Mouse (Mus musculus) T-helper 17 cell (primary cell): ENCODE measurements around the gene S100a3.

Source experiments
- in situ Hi-C, 2 experiments: fragments of 300-600 bp; cut with MboI, MseI; formaldehyde crosslinking; loops; 1 replicate in 1 of 2; 2 replicates in 1 of 2; pipeline ENCODE4 v1.15.1; 2025; ENCODE audit warnings: high pct_unique_total_duplicates in 2 of 2

S100a3 gene

DNA sequence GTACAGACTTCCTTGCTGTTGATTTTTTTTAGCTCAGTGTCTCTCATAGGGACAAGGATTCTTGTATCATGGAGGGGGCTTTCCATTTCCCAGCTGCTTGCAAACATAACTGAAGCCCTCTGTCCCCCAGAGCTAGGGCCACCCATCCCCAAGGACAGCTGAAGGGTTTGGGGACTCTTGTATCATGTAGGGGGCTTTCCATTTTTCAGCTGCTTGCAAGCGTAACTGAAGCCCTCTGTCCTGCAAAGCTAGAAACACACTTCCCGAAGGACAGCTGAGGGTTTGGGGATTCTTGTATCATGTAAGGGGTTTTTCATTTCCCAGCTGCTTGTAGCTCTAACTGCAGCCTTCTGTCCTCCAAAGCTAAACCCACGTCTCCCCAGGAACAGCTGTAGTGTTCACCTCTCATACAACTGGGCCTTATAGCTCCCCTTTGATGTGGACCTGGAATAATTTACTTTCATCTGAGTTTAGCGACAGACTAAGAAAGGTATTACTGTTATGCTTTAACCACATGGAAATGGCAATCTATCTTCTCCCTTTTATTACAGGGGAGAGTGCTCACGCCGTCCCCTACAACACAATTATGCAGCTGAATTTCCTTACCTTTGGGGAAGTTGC is at the start of gene S100a3:
TSS of gene S100a3 (plus strand) at position 571 of the 621 bp plus-strand sequence.
- in situ Hi-C loops = no loop called here

DNA sequence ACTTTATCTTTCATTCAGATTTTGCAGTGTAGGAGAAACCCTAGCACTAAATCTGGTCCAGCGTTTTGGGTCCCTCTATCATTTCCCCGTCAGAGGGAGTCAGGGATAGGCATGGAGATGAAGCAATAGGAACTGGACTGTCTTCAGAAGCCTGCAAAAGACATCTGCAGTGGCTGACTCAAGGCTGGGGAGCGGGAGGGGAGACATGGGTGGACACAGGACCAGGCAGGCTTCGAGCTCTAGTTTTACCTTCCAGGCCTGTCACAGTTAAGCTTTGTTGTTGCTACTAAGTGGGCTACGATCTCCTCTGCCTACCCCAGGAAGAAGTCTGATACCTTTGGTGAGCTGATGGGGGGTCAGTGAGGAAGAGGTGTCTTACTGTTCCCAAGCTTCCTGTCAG is 48.1 kb upstream of the S100a3 start:
- in situ Hi-C loops = no loop called here

DNA sequence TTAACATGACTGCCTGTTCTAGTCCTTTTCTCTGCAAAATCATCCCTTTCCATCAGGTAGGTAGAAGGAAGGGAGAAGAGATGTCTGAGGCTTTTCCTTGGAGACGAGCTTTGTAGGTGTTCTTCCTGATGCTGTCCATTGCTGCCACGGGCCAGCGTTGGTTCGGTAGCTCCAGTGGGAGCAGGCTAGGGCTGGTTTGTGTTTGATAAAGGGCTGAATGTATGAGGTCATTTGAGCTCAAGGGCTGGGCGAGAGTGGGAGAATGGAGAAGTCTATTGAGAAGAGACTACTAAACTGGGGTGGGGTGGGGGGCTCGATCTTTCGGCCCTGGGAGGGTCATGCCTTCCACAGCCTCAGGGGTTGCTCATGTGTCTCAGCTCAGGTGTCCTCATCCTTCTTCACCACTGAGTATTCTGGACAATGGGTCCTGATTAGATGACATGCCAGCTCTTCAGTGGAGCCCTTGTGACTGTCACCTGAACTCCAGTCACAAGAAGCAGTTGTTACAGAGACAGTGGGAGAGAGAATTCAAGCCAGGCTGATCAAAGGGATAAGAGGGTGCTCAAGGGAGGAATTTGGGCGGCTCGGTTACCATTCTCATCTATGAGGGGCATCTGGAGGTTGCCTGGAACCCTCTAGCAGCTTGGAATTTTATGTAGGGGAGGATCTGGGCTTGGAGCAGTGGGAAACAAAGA is 47.3 kb upstream of the S100a3 start:
- in situ Hi-C loops = no loop called here

DNA sequence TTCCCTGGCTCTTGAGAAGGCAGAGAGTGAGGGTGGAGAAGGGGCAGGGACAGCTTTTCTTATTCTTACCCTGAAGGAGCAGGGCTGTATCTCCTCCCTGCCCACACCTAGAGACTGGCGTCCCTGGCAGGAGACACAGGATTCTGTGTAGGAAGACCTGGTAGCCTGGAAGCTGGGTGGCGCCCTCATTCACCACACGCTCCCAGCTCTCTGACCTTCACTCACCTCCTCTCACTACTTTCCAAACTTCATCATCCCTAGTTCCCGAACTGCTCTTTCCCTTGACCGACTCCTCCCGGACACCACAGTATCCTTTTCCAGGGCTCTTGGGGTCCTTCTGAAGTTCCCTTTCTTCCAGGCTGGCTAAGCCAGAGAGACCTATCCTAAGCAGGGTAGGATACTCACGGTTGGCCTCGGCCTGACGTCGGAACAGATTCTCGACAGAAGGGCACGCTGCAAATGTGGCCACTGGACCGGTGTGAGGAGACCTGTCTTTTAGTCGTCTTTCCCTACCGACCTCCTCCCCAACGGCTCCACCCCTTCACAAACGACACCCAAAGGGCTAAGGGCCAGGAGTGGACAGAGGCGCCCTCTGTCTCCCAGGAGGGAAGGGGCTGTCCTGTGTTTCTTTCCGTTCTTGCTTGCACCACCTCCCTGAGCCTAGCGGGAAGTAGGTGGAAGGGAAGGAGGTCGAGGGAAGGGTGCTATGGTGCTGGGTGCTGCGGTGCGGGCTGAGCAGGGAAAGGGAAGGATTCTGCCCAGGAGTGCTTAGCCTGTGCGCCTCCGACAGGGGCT is 46.4 kb upstream of the S100a3 start, which contains the start of the genes S100a1 and S100a13:
TSS of gene S100a1 (minus strand) at position 597 of the 795 bp plus-strand sequence.
TSS of gene S100a13 (plus strand) at position 640 of the 795 bp plus-strand sequence.
- in situ Hi-C loops = no loop called here

DNA sequence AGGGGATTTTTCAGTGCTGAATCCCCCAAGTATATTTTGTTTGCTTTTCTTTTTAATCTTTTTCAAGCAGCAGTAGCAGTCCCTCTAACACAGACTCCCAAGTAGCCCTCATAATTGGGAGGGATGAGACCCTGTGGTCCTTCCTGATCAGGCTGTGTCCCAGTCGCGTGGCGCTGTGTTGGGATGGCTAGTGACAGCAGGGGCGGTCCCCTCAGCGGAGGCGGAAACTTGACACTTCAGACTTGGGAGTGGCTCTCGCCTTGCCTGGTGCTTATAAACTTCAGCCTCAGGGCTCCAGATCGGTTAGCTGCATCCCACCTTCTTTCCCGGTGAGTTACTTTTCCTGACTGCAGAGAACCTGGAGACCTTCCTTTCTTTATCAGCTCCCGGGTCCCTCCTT is 45.7 kb upstream of the S100a3 start:
- in situ Hi-C loops = loop anchor here (5.0 kb wide), 1 partner anchor 98 kb away; the partner anchor contains the start of gene S100a6 (in 2 of the 2)

DNA sequence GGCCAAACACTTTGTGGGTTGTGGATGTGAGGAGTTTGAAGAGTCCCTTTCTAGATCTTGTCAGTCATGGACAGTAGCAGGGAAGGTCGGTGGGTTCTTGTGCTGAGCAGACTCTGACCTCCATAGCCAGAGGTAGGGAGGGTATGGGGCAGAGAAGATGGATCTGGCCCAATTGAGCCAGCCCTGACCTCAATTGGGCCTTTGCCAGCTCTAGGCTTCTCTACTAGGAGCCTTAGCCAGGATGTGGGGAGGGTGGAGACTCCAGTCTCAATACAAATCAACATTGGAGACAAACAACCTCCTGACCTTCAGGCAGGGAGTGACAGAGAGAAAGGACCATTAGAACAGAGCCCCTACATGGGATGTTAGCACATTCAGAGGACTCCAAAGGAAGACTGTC is 45.1 kb upstream of the S100a3 start:
- in situ Hi-C loops = loop anchor here (5.0 kb wide), 1 partner anchor 97 kb away; the partner anchor contains the start of gene S100a6 (in 2 of the 2)

DNA sequence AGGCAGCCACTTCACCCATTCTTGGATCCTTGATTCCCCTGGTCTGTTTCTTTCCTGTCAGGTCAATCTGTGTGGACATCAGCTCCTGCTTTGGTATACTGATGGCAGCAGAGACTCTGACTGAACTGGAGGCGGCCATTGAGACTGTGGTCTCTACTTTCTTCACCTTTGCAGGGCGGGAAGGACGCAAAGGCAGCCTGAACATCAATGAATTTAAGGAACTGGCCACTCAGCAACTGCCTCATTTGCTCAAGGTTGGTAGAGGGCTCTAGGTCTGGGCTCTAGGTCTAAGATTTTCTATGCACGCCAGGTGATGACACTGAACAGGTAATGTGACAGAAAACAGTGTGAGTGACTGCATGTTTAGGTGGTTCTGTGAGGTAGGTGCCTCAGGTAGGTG is 44.6 kb upstream of the S100a3 start:
- in situ Hi-C loops = loop anchor here (5.0 kb wide), 1 partner anchor 97 kb away; the partner anchor contains the start of gene S100a6 (in 2 of the 2)

DNA sequence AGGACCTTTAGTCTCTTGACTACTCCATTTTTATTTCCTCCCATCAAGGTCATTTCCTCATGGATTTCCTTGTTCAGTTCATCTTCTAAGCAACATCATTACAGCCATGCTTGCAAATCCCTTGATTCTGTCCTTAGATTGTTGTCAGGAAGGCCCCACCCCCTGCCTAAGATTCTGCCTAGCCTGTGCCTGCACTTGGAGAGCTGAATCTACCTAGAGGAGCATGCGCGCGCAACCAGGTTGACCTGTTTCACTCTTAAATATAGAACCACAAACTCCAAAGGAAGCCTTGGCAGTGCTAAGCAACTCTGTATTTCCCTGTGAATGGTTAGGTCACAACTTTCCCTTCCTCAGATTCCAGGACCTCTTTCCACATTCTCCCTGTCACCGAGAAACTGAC is 42.7 kb upstream of the S100a3 start:
- in situ Hi-C loops = loop anchor here (5.0 kb wide), 1 partner anchor 95 kb away; the partner anchor contains the start of gene S100a6 (in 2 of the 2)

DNA sequence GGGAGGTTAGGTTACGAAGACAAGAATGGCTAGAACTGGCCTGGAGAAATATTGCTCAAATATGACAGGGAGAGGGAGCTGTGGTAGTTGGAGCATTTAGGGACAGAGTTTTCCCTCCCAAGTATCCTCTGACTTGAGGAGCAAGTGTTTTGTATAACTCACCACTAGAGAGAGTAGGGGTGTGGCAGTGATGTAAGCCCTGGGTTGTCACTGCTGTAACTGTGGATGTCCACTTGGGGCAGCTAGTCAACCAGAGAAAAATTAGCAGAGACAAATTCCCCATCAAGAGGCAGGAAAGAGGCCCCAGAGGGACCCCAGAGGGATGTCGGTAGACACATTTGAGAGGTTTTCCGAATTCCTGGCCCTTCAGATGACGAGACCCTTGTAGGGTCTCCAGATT is 35.0 kb upstream of the S100a3 start:
- in situ Hi-C loops = loop anchor here (5.0 kb wide), 2 partner anchors 42 to 47 kb away; no protein-coding TSS in a partner anchor

DNA sequence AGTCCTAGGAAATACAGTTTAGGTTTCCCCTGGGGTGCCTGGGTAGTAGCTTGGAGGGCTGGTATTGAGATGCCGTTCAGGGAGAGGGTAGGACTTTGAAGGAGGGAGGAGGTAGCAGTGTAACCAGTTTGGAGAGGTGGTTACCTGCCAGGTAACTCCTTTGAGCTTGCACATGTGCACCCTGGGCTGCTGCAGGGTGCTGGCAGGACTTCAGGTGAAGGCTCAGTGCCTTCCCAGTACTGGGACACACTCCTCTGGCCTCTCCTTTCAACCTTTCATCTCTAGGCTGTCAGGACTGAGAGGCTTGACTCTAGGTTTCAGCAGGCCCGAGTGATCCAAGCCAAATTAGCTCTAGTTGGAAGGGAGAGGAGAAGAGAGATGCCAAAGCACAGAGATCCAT is 34.3 kb upstream of the S100a3 start:
- in situ Hi-C loops = loop anchor here (5.0 kb wide), 2 partner anchors 41 to 46 kb away; no protein-coding TSS in a partner anchor

DNA sequence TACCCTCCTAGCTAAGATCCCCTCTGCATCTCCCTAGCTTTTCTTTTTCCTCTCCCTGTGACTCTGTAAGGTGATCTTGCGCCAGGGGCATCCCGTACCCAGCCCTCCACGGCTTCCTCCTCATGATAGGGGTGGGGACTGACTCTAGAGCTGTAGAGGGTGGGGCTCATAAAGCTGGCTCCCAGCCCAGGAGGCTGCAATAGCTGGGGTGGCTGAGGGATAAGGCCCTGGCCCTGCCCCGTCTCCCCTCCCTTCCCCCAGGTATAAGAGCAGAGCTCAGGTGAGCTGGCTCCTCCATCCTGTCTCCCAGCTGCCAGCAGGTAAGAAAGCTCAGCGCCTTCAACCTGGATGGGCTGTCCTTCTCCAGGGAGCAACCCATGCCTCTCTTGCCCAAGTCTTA is 33.8 kb upstream of the S100a3 start, which contains the start of gene S100a14:
TSS of gene S100a14 (plus strand) at position 277 of the 400 bp plus-strand sequence.
- in situ Hi-C loops = loop anchor here (5.0 kb wide), 2 partner anchors 41 to 46 kb away; no protein-coding TSS in a partner anchor

DNA sequence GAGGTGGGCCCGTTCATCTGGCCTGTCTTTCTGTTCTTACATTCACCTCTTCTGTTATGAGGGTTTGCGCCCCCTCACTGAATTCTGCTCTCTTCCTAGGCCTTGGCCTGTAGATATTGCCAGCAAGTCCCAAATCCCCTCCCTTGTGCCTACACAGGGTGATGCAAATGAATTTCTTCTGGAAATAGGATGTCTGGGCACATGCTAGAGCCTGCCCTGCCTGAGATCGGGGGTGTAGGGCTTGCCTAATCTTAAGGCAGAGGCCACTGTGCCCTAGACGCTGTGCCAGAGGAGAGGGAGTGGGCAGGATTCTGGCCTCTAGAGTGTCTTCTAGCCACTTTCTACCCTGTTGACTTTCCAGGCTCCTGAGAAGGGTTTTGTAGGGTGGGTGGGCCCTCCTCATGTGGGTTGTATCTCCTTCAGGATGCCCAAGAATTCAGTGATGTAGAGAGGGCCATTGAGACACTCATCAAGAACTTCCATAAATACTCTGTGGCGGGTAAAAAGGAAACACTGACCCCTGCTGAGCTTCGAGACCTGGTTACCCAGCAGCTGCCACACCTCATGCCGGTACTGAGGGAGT is 33.0 kb upstream of the S100a3 start:
- in situ Hi-C loops = loop anchor here (5.0 kb wide), 2 partner anchors 40 to 45 kb away; no protein-coding TSS in a partner anchor

DNA sequence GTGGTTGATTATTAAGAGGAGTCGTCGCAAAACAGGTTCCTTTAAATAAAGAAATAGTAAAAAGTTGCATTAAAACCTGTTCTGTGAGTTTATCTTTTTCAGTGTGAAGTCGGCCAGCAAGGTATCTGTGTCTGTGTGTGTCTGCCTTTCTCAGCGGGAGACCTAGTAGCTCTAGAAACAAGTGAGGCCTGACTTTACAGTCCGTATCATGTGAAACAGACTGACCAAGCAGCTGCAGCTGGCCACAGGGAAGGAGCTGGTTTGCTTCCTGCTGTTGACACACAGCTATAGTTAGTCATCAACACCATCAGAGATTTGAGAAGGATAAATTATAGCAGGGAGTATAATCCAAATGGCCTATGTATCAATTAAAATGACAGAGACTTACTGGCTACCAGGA is 28.7 kb upstream of the S100a3 start:
- in situ Hi-C loops = no loop called here

DNA sequence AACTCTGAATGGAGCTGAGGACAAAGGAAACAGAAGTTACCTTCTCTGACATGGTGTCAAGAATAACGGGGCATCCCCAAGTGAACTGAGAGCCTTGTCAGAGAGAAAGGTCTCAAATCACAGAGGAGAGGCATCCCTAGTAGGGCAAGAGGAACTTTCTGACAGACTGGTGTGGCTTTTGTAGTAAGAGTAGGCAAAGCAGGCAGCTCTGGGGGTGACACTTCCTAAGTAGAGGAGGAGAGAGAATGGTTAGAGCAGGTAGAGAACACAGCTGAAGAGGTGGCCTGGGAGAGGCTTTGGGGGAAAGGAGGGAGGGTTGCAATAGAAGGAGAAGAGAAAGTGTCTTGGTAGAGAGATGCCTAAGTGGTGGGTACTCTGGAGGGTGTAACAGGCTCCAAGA is 24.9 kb upstream of the S100a3 start:
- in situ Hi-C loops = no loop called here

DNA sequence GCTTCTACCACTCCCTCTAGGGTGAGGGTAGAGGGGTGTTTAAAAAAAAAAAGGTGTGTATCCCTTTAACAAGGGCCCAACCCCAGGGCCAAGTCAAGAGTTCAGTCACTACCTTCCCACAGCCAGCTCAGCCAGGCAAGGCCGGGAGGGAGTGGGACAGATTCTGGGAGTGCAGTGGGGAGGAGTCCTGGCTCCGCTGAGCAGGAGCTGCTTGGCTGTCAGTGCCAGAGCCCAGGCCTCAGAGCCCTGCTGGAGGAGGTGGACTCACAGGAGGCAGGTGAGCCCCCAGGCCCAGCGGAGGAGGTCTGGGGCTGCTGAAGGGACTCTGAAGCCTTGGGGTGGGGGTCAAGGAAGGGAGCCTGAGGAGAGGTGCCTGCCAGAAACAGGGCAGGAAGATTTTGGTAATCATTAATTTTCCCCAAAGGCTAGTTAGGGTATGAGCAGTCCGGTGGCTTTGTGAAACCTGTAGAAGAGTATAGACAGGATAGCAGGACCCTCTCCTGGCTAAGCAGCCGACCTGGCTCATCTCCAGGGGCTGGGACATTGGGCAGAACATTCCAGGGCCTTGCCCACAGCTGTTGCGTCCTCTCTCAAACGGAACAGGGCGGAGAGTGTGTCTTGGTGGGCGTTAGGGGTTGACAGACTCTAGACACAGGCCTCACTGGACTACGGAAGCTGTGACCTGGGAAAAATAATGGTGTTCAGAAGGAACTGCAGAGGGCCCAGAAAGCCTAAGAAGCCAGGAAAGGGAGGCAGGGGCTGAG is 23.1 kb upstream of the S100a3 start, which contains the start of gene S100a16:
TSS of gene S100a16 (plus strand) at position 114 of the 764 bp plus-strand sequence.
- in situ Hi-C loops = no loop called here

DNA sequence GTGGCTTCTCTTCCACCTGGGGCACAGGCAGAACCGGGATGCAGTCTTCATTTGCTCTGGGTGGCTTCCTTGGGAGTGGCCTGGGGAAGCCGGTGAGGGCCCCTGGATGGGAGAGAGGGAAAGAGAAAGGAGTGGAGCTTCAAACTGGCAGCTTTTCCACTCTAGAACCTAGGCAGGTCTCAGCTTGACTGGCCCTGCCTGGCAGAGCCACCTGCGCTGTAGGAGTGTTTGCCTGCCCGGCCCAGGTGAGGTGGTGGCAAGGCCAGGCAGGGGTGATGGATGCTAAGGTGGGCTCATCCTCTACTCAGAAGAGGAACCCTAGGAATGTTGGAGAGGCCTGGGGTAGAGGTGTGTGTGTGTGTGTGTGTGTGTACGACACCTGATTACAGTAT is 22.5 kb upstream of the S100a3 start:
- in situ Hi-C loops = no loop called here

DNA sequence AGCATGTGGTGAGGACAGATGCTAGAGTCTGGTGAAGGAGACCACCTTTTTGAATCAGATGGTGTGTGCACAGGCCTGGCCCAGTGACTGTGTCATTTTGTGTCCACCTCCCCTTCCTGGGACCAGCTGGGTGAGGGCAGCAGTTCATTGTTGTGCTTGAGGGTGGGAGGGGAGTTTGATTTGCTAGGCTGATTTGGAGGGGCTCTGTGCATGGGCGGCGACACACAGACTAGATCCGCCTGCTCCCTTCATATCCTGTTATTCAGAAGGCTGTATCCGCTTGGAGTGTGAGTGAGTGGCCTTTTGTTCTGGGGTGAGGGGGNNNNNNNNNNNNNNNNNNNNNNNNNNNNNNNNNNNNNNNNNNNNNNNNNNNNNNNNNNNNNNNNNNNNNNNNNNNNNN is 19.5 kb upstream of the S100a3 start:
- in situ Hi-C loops = no loop called here

DNA sequence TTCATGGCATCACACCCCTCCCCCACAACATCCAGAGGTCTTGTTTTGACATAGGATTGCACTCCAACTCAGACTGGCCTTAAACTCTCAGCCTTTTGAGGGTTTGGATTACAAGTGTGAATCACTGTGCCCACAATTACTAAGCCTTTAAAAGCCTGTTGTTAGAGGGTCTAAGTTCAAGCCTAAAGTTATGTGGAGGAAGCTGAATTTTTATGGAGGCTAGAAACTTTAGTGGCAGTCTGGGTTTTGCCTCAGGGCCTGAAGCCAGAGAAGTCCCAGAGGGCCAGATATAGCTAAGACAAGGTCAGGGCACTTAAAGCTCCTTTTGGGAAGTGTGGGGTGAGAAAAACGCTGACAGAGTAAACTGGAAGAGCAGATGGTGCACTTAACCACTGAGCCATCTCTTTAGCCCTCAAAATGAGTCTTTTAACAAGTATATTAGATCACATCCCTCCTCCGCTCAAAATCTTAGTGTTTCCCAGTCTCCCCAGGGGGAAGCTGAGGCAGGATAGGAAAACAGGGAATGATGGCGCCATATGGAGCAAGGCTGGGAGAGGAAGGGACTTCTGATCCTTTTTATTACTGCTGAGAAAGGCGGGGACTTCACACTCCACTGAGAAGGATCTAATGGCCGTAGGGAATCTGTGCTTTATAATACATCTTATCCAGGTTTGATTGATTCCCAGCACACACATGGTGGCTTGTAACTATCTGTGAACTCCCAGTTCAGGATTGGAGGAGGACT is 10.5 kb upstream of the S100a3 start:
- in situ Hi-C loops = no loop called here

DNA sequence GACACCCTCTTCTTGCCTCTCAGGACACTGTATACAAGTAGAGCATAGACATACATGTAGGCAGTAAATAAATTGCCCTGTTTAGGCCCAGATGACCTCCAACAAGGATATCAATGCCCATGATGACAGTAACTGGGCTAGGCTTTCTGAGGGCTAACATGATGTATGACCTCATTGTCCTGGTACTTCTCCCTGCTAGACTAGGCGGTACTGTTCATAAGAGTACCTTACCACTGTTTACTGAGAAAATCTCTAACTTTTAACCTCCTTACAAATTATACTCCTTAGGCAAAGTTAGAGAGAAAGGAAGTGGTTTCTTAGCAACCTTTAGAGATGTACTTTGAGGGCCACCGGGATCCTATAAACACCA is 10.0 kb upstream of the S100a3 start:
- in situ Hi-C loops = no loop called here

DNA sequence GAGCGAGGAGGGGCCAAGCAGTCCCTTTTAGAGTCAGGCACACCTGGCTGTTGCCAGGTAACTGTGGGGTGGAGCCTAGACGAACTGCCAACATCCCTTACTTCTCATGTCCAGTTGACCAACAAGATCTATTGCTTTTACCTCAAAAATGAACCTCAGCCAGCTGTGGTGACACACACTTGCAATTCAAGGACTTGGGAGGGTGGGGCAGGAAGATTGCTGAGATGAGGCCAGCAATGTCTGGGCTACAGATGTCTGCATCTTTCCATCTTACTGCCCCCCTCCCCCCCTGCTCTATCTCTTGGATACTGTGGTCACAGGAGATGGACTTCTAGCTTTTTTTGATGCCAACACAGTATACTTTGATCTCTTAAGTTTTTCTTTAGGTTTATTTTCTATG is 8.1 kb upstream of the S100a3 start:
- in situ Hi-C loops = no loop called here
